Mouse (Mus musculus) erythroblast, embryonic 14.5 days (primary cell): ENCODE data around the gene Polr2f. TPM values are rescaled to one million over a fixed set of nuclear protein-coding genes. Genes with fewer than 3 reads are reported as not detected.

Source experiments
- H3K27me3 ChIP-seq: 2 replicates; pipeline ENCODE4 v1.6.1; 2012; ENCODE audit warnings: inconsistent platforms; ENCODE audit not compliant: control insufficient read depth
- H3K36me3 ChIP-seq: 2 replicates; pipeline ENCODE4 v1.6.1; 2012; ENCODE audit warnings: mild to moderate bottlenecking, inconsistent platforms; ENCODE audit not compliant: control insufficient read depth
- H3K4me1 ChIP-seq: 2 replicates; pipeline ENCODE4 v1.6.1; 2012; ENCODE audit warnings: inconsistent platforms; ENCODE audit not compliant: control insufficient read depth
- H3K4me3 ChIP-seq: replicated peaks from 2 replicates; pipeline ENCODE3; 2012; ENCODE audit warnings: moderate library complexity, mild to moderate bottlenecking, inconsistent platforms
- H3K9me3 ChIP-seq: 2 replicates; pipeline ENCODE4 v1.6.1; 2012; ENCODE audit warnings: low read length, inconsistent platforms, mixed read lengths; ENCODE audit not compliant: control insufficient read depth
- GATA1 ChIP-seq: IDR thresholded peaks from 2 replicates; pipeline ENCODE4 v1.6.1; 2012; ENCODE audit warnings: low read length, inconsistent platforms, mixed read lengths
- TAL1 ChIP-seq: IDR thresholded peaks from 3 replicates; pipeline ENCODE4 v1.6.1; 2012; ENCODE audit warnings: low read length, inconsistent platforms, mixed read lengths
- polyA plus RNA-seq: library from polyadenylated mRNA; stranded (reverse); fragments of >175 nt; gene quantifications from 2 replicates; pipeline ENCODE4 v1.2.3, GENCODE M21; 2012

Gene Polr2f
- polyA plus RNA-seq, 1 experiment: 13.8 TPM

GRCm38 (mm10) chr15:79194048-79194447, 53.2 kb downstream of the Polr2f start:
- Histone ChIP-seq H3K4me1 (no peaks in the 10 kb centered on the region), H3K36me3 (no peaks in the 10 kb centered on the region), H3K9me3 (no peaks in the 10 kb centered on the region), H3K27me3 (no peaks in the 10 kb centered on the region), H3K4me3 (no peak overlapping the region)
- no peak for TF ChIP-seq TAL1
- TF ChIP-seq GATA1: no peak

DNA sequence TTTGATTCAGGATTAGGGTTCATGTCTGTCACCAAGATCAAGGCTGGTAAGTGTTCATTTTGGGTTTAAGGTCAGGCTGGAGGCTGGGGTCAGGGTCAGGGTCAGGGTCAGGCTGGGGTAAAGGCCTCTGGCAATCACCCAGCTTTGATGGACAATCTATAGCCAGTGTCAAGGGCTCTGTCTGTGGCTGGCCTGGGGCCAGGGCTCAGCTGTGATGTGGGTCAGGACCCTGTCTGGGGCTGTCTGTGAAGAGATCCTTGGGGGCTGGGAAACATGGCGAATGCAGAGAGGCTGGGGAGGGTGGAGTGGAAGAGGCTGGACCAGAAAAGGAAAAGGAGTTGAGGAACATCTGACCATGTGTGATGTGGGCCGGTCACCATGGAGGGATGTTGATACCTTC, 54.1 kb downstream of the Polr2f start:
- Histone ChIP-seq H3K4me1 (no peaks in the 10 kb centered on the region), H3K9me3 (no peaks in the 10 kb centered on the region), H3K36me3 (no peaks in the 10 kb centered on the region), H3K4me3 (no peak overlapping the region), H3K27me3 (no peaks in the 10 kb centered on the region)
- TF ChIP-seq TAL1 (no peak), GATA1 (no peak)

DNA sequence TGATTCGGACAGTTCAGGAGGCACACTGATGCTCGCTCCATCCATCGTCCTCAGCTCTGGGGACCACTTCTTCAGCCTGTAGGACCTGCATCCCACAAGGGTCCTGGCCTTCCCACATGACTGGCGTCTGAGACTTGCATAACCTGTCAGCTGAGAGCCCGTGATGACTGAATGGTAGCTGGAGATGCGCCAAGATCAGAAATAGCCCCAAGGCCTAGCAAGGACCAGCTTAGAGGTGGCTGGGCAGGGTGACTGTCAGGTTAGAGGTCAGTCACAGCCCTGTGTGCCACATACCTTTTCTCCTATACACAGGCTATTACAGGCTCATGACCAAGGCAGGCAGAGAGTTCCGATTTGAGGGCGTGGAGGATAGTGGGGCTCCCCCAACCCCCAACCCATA, 54.7 kb downstream of the Polr2f start:
- no peaks in the 10 kb centered on the region for H3K4me1 ChIP-seq
- no peaks in the 10 kb centered on the region for H3K27me3 ChIP-seq
- no peak for TF ChIP-seq TAL1
- TF ChIP-seq GATA1: no peak
- no peaks in the 10 kb centered on the region for H3K36me3 ChIP-seq
- no peak overlapping the region for H3K4me3 ChIP-seq
- H3K9me3 ChIP-seq: no peaks in the 10 kb centered on the region

GRCm38 (mm10) chr15:79199390-79199976, 58.7 kb downstream of the Polr2f start:
- TF ChIP-seq GATA1 (no peak), TAL1 (no peak)

More at GRCm38 (mm10) chr15:79199390-79199976, 58.7 kb downstream of the Polr2f start:
- Histone ChIP-seq H3K4me1 (no peaks in the 10 kb centered on the region), H3K9me3 (no peaks in the 10 kb centered on the region), H3K36me3 (no peaks in the 10 kb centered on the region), H3K4me3 (no peak overlapping the region), H3K27me3 (no peaks in the 10 kb centered on the region)

Other genes with a start within 250 kb of the Polr2f start
- gene Gm49510, start 241.3 kb upstream of the Polr2f start, polyA plus RNA-seq: 0.04 TPM in 1 of 2 replicates, not detected in the other
- gene Sh3bp1, start 241.2 kb upstream of the Polr2f start, polyA plus RNA-seq: 13.6 and 16.2 TPM in 2 replicates
- 2.1 and 3.0 TPM in 2 replicates for gene Pdxp, start 227.1 kb upstream of the Polr2f start, polyA plus RNA-seq
- 121 and 168 TPM in 2 replicates for gene Lgals1, start 214.3 kb upstream of the Polr2f start, polyA plus RNA-seq
- 3.9 and 5.4 TPM in 2 replicates for gene Nol12, start 206.1 kb upstream of the Polr2f start, polyA plus RNA-seq
- gene Triobp, start 193.3 kb upstream of the Polr2f start, polyA plus RNA-seq: 19.1 and 20.3 TPM in 2 replicates
- 15.5 and 19.5 TPM in 2 replicates for gene H1f0, start 112.6 kb upstream of the Polr2f start, polyA plus RNA-seq
- 0.06 TPM in 1 of 2 replicates, not detected in the other for gene Galr3, start 99.1 kb upstream of the Polr2f start, polyA plus RNA-seq
- 13.6 and 25.2 TPM in 2 replicates for gene Ankrd54, start 78.1 kb upstream of the Polr2f start, polyA plus RNA-seq
- gene Eif3l, start 65.8 kb upstream of the Polr2f start, polyA plus RNA-seq: 1.8 and 3.6 TPM in 2 replicates
- gene Micall1, start 32.1 kb upstream of the Polr2f start, polyA plus RNA-seq: 0.05 and 0.09 TPM in 2 replicates
- not detected in 2 replicates for gene 1700088E04Rik, start 244 bp downstream of the Polr2f start, polyA plus RNA-seq
- gene Sox10, start 24.2 kb downstream of the Polr2f start, polyA plus RNA-seq: not detected in 2 replicates
- gene Pick1, start 88.2 kb downstream of the Polr2f start, polyA plus RNA-seq: 0.76 and 0.91 TPM in 2 replicates
- gene Gm49486, start 88.4 kb downstream of the Polr2f start, polyA plus RNA-seq: not detected in 2 replicates
- not detected in 2 replicates for gene Slc16a8, start 113.8 kb downstream of the Polr2f start, polyA plus RNA-seq
- gene Baiap2l2, start 144.5 kb downstream of the Polr2f start, polyA plus RNA-seq: not detected in 2 replicates
- gene Pla2g6, start 187.4 kb downstream of the Polr2f start, polyA plus RNA-seq: 2.6 and 2.7 TPM in 2 replicates
- gene Maff, start 205.6 kb downstream of the Polr2f start, polyA plus RNA-seq: 0.30 and 0.55 TPM in 2 replicates